Mouse (Mus musculus) heart, postnatal 14 days (tissue): ENCODE measurements around the gene Ctdnep1. TPM values are rescaled to one million over a fixed set of nuclear protein-coding genes. Genes with fewer than 3 reads are reported as not detected.
"Not testable (repeated sequence)": the region's sequence is repeated elsewhere in the genome, so short reads cannot be mapped to it uniquely, and the experiment has no call there.

Source experiments
- DNase-seq, 2 experiments: peaks; one replicate each; pipeline ENCODE4 v3.0.0; 2021 to 2022
- intact Hi-C: fragments of 180-260 bp; cut with DNase I; formaldehyde crosslinking; loops from one replicate; pipeline ENCODE4 v1.15.1; 2025
- total RNA-seq, 2 experiments: library from RNA; stranded (reverse); gene quantifications; 2 replicates each; pipeline ENCODE4 v1.2.3; 2021

The Ctdnep1 gene
- total RNA-seq, 2 experiments from 2014 or later, result 143 to 147 TPM

- intact Hi-C loops, result loop anchor here (1.0 to 2.0 kb wide), 2 partner anchors 13 to 67 kb away; partner anchors contain the start of gene Kctd11
- peak; percentile 70 to 81 for DNase-seq
These were observed 33.5 kb upstream of the Ctdnep1 start for GRCm38 (mm10) chr11:69947337-69948065.

GRCm38 (mm10) chr11:69948066-69948762 is 32.7 kb upstream of the Ctdnep1 start, which contains the start of gene Slc2a4:
Gene Slc2a4, minus strand, starts transcription at chr11:69948188.
- intact Hi-C loops, result loop anchor here (1.0 to 2.0 kb wide), 2 partner anchors 14 to 67 kb away; partner anchors contain the start of gene Kctd11
- peak; percentile 92 to 96 for DNase-seq

- intact Hi-C loops, result loop anchor here (1.0 to 2.0 kb wide), 2 partner anchors 14 to 68 kb away; partner anchors contain the start of gene Kctd11
- peak; percentile 88 to 94 for DNase-seq
These were observed 32.2 kb upstream of the Ctdnep1 start for GRCm38 (mm10) chr11:69948763-69949150.

GRCm38 (mm10) chr11:69950807-69951459 is 30.0 kb upstream of the Ctdnep1 start:
- DNase-seq, result peak in 1 of 2 experiments; percentile 39
- intact Hi-C loops, result no loop called here

- no peak for DNase-seq
- intact Hi-C loops, result no loop called here
These were observed 28.7 kb upstream of the Ctdnep1 start for GRCm38 (mm10) chr11:69952274-69952673.

- DNase-seq, result no peak
- intact Hi-C loops, result no loop called here
These were observed 27.6 kb upstream of the Ctdnep1 start for GRCm38 (mm10) chr11:69953267-69953915.

- DNase-seq, intact Hi-C loops: not testable (repeated sequence)
These were observed 25.3 kb upstream of the Ctdnep1 start for GRCm38 (mm10) chr11:69955618-69956017.

- intact Hi-C loops, result no loop called here
- no peak for DNase-seq
These were observed 24.7 kb upstream of the Ctdnep1 start for GRCm38 (mm10) chr11:69956218-69956617.

- DNase-seq, result no peak
- intact Hi-C loops, result no loop called here
These were observed 20.3 kb upstream of the Ctdnep1 start for GRCm38 (mm10) chr11:69960616-69961015.

GRCm38 (mm10) chr11:69961841-69962240 is 19.1 kb upstream of the Ctdnep1 start:
- intact Hi-C loops, result loop anchor here (2.0 kb wide), 1 partner anchor 15 kb away; no protein-coding TSS in a partner anchor
- DNase-seq, result no peak

GRCm38 (mm10) chr11:69964650-69965270 is 16.2 kb upstream of the Ctdnep1 start, which contains the start of gene Cldn7:
Gene Cldn7, plus strand, starts transcription at chr11:69964779.
- intact Hi-C loops, result no loop called here
- no peak for DNase-seq

- intact Hi-C loops, result no loop called here
- no peak for DNase-seq
These were observed 15.5 kb upstream of the Ctdnep1 start for GRCm38 (mm10) chr11:69965271-69966005.

- intact Hi-C loops, result no loop called here
- peak; percentile 41 to 42 for DNase-seq
These were observed 14.7 kb upstream of the Ctdnep1 start for GRCm38 (mm10) chr11:69966006-69966859.

GRCm38 (mm10) chr11:69966860-69967517 is 14.0 kb upstream of the Ctdnep1 start:
- intact Hi-C loops, result no loop called here
- DNase-seq, result no peak

- intact Hi-C loops, result no loop called here
- no peak for DNase-seq
These were observed 12.2 kb upstream of the Ctdnep1 start for GRCm38 (mm10) chr11:69968793-69969192.

GRCm38 (mm10) chr11:69970222-69970621 is 10.7 kb upstream of the Ctdnep1 start:
- intact Hi-C loops, result no loop called here
- no peak for DNase-seq

- DNase-seq, result no peak
- intact Hi-C loops, result no loop called here
These were observed 10.2 kb upstream of the Ctdnep1 start for GRCm38 (mm10) chr11:69970775-69971174.

GRCm38 (mm10) chr11:69974907-69975306 is 6.0 kb upstream of the Ctdnep1 start:
- intact Hi-C loops, result loop anchor here (5.0 kb wide), 1 partner anchor 53 kb away; the partner anchor contains the start of gene Eif5a
- no peak for DNase-seq
